Mouse (Mus musculus) limb, embryonic 13.5 days (tissue): Measurements from ENCODE around the gene Capn15. TPM values are rescaled to one million over a fixed set of nuclear protein-coding genes. Genes with fewer than 3 reads are reported as not detected.

Source experiments
- ATAC-seq: fragments of 200-750 bp; cut with Nextera tagmentation; 2 replicates; pipeline ENCODE4 v1.8.0; 2017; ENCODE audit warnings: low read depth, moderate number of reproducible peaks, moderate TSS enrichment; ENCODE audit not compliant: low FRiP score
- H3K27ac ChIP-seq: fragments of 300-500 bp; sonication (generic); 2 replicates; pipeline ENCODE4 v1.5.1; 2015; ENCODE audit warnings: inconsistent platforms, mild to moderate bottlenecking, moderate library complexity
- H3K27me3 ChIP-seq: fragments of 300-500 bp; sonication (generic); 2 replicates; pipeline ENCODE4 v1.6.1; 2015; ENCODE audit warnings: mild to moderate bottlenecking, inconsistent platforms
- H3K36me3 ChIP-seq: fragments of 300-500 bp; sonication (generic); 2 replicates; pipeline ENCODE4 v1.6.1; 2015; ENCODE audit warnings: inconsistent platforms, mild to moderate bottlenecking, moderate library complexity
- H3K4me1 ChIP-seq: fragments of 300-500 bp; sonication (generic); 2 replicates; pipeline ENCODE4 v1.6.1; 2015; ENCODE audit warnings: inconsistent platforms
- H3K4me2 ChIP-seq: fragments of 300-500 bp; sonication (generic); replicated peaks from 2 replicates; pipeline ENCODE4 v1.6.1; 2015; ENCODE audit warnings: inconsistent platforms, mild to moderate bottlenecking, moderate library complexity
- H3K4me3 ChIP-seq: fragments of 300-500 bp; sonication (generic); 2 replicates; pipeline ENCODE4 v1.5.1; 2015; ENCODE audit warnings: moderate library complexity, mild to moderate bottlenecking, inconsistent platforms
- H3K9ac ChIP-seq: fragments of 300-500 bp; sonication (generic); 2 replicates; pipeline ENCODE4 v1.6.1; 2015; ENCODE audit warnings: mild to moderate bottlenecking, inconsistent platforms
- H3K9me3 ChIP-seq: fragments of 300-500 bp; sonication (generic); 2 replicates; pipeline ENCODE4 v1.6.1; 2016; ENCODE audit warnings: inconsistent platforms
- WGBS: fragments of 180-500 bp; shearing (Covaris S2); methylation state at CpG from one replicate; pipeline ENCODE4 v1.1.7; 2015; 5-methylcytosine and 5-hydroxymethylcytosine counted together
- polyA plus RNA-seq: library from polyadenylated mRNA; unstranded; fragments of >200 nt; fragmentation: Nextera tagmentation; extraction: Ambion mirVana; gene quantifications from 2 replicates; pipeline ENCODE4 v1.2.1, GENCODE M21; 2015

Capn15 gene
- polyA plus RNA-seq, 1 experiment from 2014 or later, result 25.4 TPM

- no peak overlapping the region for H3K4me2 ChIP-seq
- H3K36me3 ChIP-seq, result peaks cover 65% of the 10 kb centered on the region
- WGBS, result 90% methylated on average over 10 of the region's 10 CpGs
- no peak overlapping the region for H3K9ac ChIP-seq
- no peak overlapping the region for H3K27ac ChIP-seq
- ATAC-seq, result no peak
- H3K4me3 ChIP-seq, result no peak overlapping the region
- no peaks in the 10 kb centered on the region for H3K4me1 ChIP-seq
- H3K27me3 ChIP-seq, result no peaks in the 10 kb centered on the region
- H3K9me3 ChIP-seq, result no peaks in the 10 kb centered on the region
These were observed 28.1 kb upstream of the Capn15 start for GRCm38 (mm10) chr17:26013711-26014110.

GRCm38 (mm10) chr17:26011841-26012460 is 26.4 kb upstream of the Capn15 start:
- peaks cover 72% of the 10 kb centered on the region for H3K36me3 ChIP-seq
- H3K9ac ChIP-seq, result 0 out of 2 replicates have a peak overlapping the region, but pooled peaks have one; percentile 25
- H3K4me3 ChIP-seq, result no peak overlapping the region
- H3K9me3 ChIP-seq, result no peaks in the 10 kb centered on the region
- 6% methylated on average over 15 of the region's 15 CpGs for WGBS
- H3K4me2 ChIP-seq, result peak overlapping the region; percentile 28
- peak; percentile 58; the same call in 1 of the 2 replicates for ATAC-seq
- no peaks in the 10 kb centered on the region for H3K4me1 ChIP-seq
- H3K27ac ChIP-seq, result no peak overlapping the region
- no peaks in the 10 kb centered on the region for H3K27me3 ChIP-seq

DNA sequence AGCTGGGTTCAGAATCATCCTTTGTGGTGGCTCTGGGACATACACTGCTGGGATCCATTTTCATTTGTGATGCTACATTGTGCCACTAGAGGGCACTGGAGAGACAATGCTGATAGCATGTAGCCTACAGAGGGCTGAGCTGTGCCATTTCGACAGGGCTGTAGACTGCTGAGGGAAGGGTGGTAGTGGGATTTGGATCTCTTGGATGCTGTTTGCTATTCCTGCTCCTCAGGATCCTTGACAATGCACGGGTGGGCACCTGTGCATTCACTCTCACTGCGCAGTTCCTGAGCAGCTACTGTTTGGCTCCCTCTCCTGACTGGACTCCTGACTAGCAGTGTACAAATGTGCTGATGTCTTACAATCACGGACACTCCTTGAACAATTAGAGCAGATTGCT is 23.9 kb upstream of the Capn15 start:
- H3K4me3 ChIP-seq, result no peak overlapping the region
- peaks cover 77% of the 10 kb centered on the region for H3K36me3 ChIP-seq
- H3K9me3 ChIP-seq, result no peaks in the 10 kb centered on the region
- no peak overlapping the region for H3K9ac ChIP-seq
- H3K4me1 ChIP-seq, result no peaks in the 10 kb centered on the region
- ATAC-seq, result peak; percentile 63; the same call in 1 of the 2 replicates
- 36% methylated on average over 4 of the region's 4 CpGs for WGBS
- H3K27me3 ChIP-seq, result no peaks in the 10 kb centered on the region
- H3K4me2 ChIP-seq, result no peak overlapping the region
- H3K27ac ChIP-seq, result no peak overlapping the region

DNA sequence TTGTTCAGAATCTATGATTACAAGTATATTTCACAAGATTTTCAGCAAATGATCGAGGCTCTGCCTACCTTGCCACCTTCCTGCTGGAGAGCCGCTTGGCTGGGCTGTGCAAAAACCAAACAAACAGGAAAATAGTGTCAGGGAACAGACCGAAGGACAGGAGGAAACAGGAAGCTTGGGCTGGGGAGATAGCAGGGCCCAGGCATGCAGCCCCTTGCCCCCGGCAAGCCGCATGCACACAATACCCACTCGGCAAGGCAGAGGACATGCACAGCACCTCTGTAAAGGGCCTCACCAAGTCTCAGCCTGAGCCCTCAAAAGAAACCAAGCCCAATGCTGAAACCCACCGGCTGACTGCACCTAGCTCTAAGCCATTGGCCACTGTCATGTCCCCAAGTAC is 23.2 kb upstream of the Capn15 start:
- no peak overlapping the region for H3K27ac ChIP-seq
- no peak for ATAC-seq
- H3K4me3 ChIP-seq, result no peak overlapping the region
- H3K4me1 ChIP-seq, result no peaks in the 10 kb centered on the region
- 85% methylated on average over 7 of the region's 7 CpGs for WGBS
- peaks cover 78% of the 10 kb centered on the region for H3K36me3 ChIP-seq
- H3K9me3 ChIP-seq, result no peaks in the 10 kb centered on the region
- no peak overlapping the region for H3K4me2 ChIP-seq
- no peaks in the 10 kb centered on the region for H3K27me3 ChIP-seq
- no peak overlapping the region for H3K9ac ChIP-seq

DNA sequence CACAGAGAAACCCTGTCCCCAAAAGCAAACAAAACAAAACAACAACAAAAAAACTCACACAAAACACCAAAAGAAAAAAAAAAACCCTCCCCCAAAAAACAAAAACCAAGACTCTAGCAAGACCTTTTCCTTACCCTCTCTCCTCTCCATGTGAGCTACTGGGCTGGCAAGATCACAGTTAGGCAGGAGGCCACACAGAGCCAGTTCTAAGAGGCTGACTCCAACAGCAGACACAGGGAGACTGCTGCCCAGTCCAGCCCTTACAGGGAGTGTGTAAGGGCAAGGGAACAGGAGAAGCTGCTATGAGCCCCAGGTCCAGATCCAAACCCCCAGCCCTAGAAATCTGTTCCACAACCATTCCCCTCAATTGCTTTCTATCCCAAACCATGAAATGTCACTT is 22.7 kb upstream of the Capn15 start:
- Histone ChIP-seq H3K27ac (no peak overlapping the region), H3K9me3 (no peaks in the 10 kb centered on the region), H3K4me1 (no peaks in the 10 kb centered on the region), H3K27me3 (no peaks in the 10 kb centered on the region), H3K9ac (no peak overlapping the region), H3K4me2 (no peak overlapping the region), H3K36me3 (peaks cover 78% of the 10 kb centered on the region), H3K4me3 (no peak overlapping the region)
- ATAC-seq, result no peak

DNA sequence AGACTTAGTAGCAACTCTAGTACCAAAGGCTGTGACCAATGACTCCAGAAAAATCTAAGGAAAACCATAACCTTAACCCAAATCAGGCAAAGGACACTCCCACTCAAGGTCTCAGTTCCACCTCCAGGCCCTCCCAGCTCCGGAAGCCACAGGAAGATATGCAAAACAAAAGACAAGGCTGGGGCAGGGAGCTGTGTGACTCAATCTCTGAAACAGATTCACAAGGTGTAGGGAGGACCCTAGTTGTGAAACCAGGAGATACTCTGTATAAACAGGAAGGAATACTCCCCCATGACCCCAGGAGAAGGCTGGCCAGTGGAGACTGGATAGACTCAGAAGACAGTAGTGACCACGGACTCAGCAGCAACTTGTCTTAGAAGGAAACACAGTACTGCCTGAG is 22.1 kb upstream of the Capn15 start:
- Histone ChIP-seq H3K4me1 (no peaks in the 10 kb centered on the region), H3K9me3 (no peaks in the 10 kb centered on the region), H3K27ac (no peak overlapping the region), H3K4me3 (no peak overlapping the region), H3K9ac (no peak overlapping the region), H3K36me3 (peaks cover 80% of the 10 kb centered on the region), H3K27me3 (no peaks in the 10 kb centered on the region), H3K4me2 (no peak overlapping the region)
- 82% methylated on average over 2 of the region's 2 CpGs for WGBS
- no peak for ATAC-seq

- H3K36me3 ChIP-seq, result peaks cover 77% of the 10 kb centered on the region
- H3K9me3 ChIP-seq, result no peaks in the 10 kb centered on the region
- H3K4me2 ChIP-seq, result no peak overlapping the region
- no peak overlapping the region for H3K9ac ChIP-seq
- WGBS, result 65% methylated on average over 10 of the region's 10 CpGs
- H3K27me3 ChIP-seq, result no peaks in the 10 kb centered on the region
- no peak overlapping the region for H3K4me3 ChIP-seq
- H3K4me1 ChIP-seq, result no peaks in the 10 kb centered on the region
- no peak overlapping the region for H3K27ac ChIP-seq
- ATAC-seq, result no peak
These were observed 20.3 kb upstream of the Capn15 start for GRCm38 (mm10) chr17:26005731-26006450.

- H3K36me3 ChIP-seq, result peaks cover 74% of the 10 kb centered on the region
- WGBS, result 88% methylated on average over 15 of the region's 15 CpGs
- H3K4me1 ChIP-seq, result no peaks in the 10 kb centered on the region
- no peak overlapping the region for H3K4me3 ChIP-seq
- no peak overlapping the region for H3K4me2 ChIP-seq
- H3K27me3 ChIP-seq, result no peaks in the 10 kb centered on the region
- no peak overlapping the region for H3K27ac ChIP-seq
- H3K9ac ChIP-seq, result no peak overlapping the region
- ATAC-seq, result no peak
- no peaks in the 10 kb centered on the region for H3K9me3 ChIP-seq
These were observed 19.1 kb upstream of the Capn15 start for GRCm38 (mm10) chr17:26004711-26005110.

DNA sequence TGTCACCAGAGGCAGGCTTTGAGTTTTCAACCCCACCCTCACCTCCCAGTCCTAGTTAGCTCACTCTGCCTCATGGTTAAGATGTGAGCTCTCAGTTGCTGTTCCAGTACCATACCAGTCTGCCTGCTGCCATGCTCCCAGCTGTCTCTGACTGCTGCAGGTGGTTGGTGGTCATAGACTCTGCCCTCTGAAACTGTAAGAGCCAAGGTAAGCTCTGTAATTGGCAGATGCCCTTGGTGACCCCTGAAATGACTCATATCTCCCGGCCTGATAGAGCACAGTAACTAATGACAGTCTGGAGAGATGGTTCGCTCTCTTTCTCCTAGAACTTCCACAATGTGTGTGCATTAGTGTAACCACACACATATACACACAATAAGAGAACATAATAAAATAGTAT is 18.3 kb upstream of the Capn15 start:
- H3K9ac ChIP-seq, result no peak overlapping the region
- no peak overlapping the region for H3K4me2 ChIP-seq

GRCm38 (mm10) chr17:25998425-25998824 is 12.8 kb upstream of the Capn15 start:
- Histone ChIP-seq H3K36me3 (peaks cover 56% of the 10 kb centered on the region), H3K9ac (no peak overlapping the region), H3K9me3 (no peaks in the 10 kb centered on the region), H3K4me3 (no peak overlapping the region), H3K4me2 (no peak overlapping the region), H3K4me1 (no peaks in the 10 kb centered on the region), H3K27ac (no peak overlapping the region), H3K27me3 (no peaks in the 10 kb centered on the region)
- no peak for ATAC-seq
- WGBS, result 92% methylated on average over 11 of the region's 11 CpGs

More for the DNA sequence above, 18.3 kb upstream of the Capn15 start:
- Histone ChIP-seq H3K4me3 (no peak overlapping the region), H3K27me3 (no peaks in the 10 kb centered on the region), H3K9me3 (no peaks in the 10 kb centered on the region), H3K27ac (no peak overlapping the region), H3K4me1 (no peaks in the 10 kb centered on the region), H3K36me3 (peaks cover 73% of the 10 kb centered on the region)
- no peak for ATAC-seq
- WGBS, result 79% methylated on average over 2 of the region's 2 CpGs

GRCm38 (mm10) chr17:25993489-25993888 is 7.9 kb upstream of the Capn15 start:
- no peak for ATAC-seq
- Histone ChIP-seq H3K4me1 (no peaks in the 10 kb centered on the region), H3K27me3 (no peaks in the 10 kb centered on the region), H3K27ac (no peak overlapping the region), H3K9me3 (no peaks in the 10 kb centered on the region), H3K9ac (no peak overlapping the region), H3K4me2 (no peak overlapping the region), H3K4me3 (no peak overlapping the region), H3K36me3 (peaks cover 73% of the 10 kb centered on the region)
- WGBS, result 90% methylated on average over 3 of the region's 3 CpGs

DNA sequence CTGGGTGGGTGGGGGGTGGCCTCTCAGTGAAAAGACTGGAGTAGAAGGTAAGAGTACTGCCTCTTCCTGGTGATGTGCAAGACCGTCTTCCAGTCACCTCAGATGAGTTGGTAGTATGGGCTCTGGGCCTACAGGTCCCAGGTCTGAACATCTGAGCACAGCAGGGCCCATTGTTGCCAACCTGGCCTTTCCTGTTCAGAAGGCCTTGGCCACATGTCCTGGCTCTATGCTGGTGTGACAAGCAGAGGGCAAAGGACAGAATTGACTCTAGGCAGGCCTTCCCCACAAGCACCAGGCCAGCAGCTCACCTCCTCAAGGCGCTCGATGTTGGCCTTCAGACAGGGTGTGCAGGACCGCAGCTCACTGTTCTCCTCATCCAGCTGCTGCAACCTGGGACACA is 6.7 kb upstream of the Capn15 start:
- Histone ChIP-seq H3K9ac (no peak overlapping the region), H3K27ac (no peak overlapping the region), H3K36me3 (peaks cover 61% of the 10 kb centered on the region), H3K27me3 (no peaks in the 10 kb centered on the region), H3K4me1 (no peaks in the 10 kb centered on the region), H3K9me3 (no peaks in the 10 kb centered on the region), H3K4me3 (no peak overlapping the region), H3K4me2 (no peak overlapping the region)
- no peak for ATAC-seq
- 97% methylated on average over 4 of the region's 4 CpGs for WGBS

DNA sequence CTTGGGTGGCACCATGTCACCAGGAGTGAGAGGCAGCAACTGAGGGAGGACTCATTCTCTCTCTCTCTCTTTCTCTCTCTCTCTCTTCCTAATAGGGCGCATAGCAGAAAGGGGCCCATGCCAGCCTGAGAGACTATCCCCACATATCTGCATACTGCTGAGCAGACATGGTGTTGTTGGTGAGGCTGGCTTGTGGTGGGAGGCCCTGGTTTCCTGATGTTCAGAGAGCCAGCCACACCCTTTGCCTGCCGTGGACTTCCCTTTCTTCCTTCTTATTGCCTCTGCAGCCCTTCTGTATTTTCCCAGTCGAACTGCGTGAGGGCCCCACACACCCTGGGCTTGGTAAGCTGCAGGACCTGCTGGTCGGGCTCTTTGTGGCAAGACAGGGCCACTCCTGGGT is 4.7 kb upstream of the Capn15 start:
- WGBS, result 86% methylated on average over 5 of the region's 5 CpGs
- H3K27ac ChIP-seq, result no peak overlapping the region
- H3K9me3 ChIP-seq, result no peaks in the 10 kb centered on the region
- ATAC-seq, result no peak
- H3K4me1 ChIP-seq, result peaks cover 4% of the 10 kb centered on the region; the same call in 1 of the 2 replicates
- H3K4me3 ChIP-seq, result no peak overlapping the region
- H3K4me2 ChIP-seq, result no peak overlapping the region
- H3K36me3 ChIP-seq, result peaks cover 54% of the 10 kb centered on the region
- H3K9ac ChIP-seq, result no peak overlapping the region
- no peaks in the 10 kb centered on the region for H3K27me3 ChIP-seq
